Mouse (Mus musculus) cortical plate, adult 2 months (tissue): ENCODE data around the gene Phrf1.

Source experiments
- CTCF ChIP-seq: fragments of 200-500 bp; IDR thresholded peaks from 2 replicates; pipeline ENCODE4 v1.5.1; 2011; ENCODE audit warnings: mild to moderate bottlenecking, control low read depth, low read length; ENCODE audit not compliant: insufficient read depth; ENCODE audit errors: extremely low read depth
- POLR2A ChIP-seq: fragments of 200-500 bp; IDR thresholded peaks from 2 replicates; pipeline ENCODE4 v1.6.1; 2011; ENCODE audit warnings: mild to moderate bottlenecking, low read length, control low read depth; ENCODE audit not compliant: insufficient read depth; ENCODE audit errors: extremely low read depth

DNA sequence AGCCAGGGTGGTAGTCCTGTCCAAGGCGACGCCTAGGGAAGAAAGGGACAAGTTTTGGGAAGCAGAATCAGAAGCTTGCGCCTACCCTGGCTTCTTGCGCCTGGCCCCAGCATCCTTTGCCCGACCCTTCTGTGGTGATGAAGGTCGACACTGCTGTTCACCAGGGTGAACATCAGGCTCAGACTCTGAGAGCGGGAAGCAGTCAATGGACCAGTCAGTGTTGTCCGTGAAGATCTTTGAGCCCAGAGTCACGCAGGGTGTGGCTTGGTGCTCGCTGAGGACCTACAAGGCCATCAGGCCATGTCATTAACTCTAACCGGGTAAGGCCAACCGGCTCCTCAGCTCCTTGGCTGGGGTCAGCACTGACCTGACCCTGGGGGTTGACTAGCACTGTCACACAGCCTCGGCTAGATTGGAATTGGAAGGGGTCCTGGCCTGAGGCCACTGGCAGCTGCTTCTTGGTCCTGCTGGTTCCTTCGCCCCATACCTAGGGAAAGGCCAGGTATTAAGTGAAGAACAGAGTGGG is 17.9 kb upstream of the Phrf1 start:
- TF ChIP-seq CTCF, result no peak
- no peak for TF ChIP-seq POLR2A
